Mouse (Mus musculus) small intestine, adult 2 months (tissue): ENCODE measurements around the gene Pold1. TPM values are rescaled to one million over a fixed set of nuclear protein-coding genes. Genes with fewer than 3 reads are reported as not detected.

Experiments
- H3K27ac ChIP-seq: fragments of 200-500 bp; 2 replicates; pipeline ENCODE4 v1.5.1; 2012; ENCODE audit warnings: low read depth, low read length, control low read depth, inconsistent platforms; ENCODE audit not compliant: insufficient read depth
- H3K27me3 ChIP-seq: fragments of 200-500 bp; 2 replicates; pipeline ENCODE4 v1.6.1; 2012; ENCODE audit warnings: mild to moderate bottlenecking, moderate library complexity, low read length, inconsistent platforms; ENCODE audit not compliant: control insufficient read depth, insufficient read depth
- H3K36me3 ChIP-seq: fragments of 200-500 bp; 2 replicates; pipeline ENCODE4 v1.6.1; 2012; ENCODE audit warnings: mild to moderate bottlenecking, low read length, control low read depth, inconsistent platforms; ENCODE audit not compliant: control insufficient read depth, insufficient read depth
- H3K4me1 ChIP-seq: fragments of 200-500 bp; 2 replicates; pipeline ENCODE4 v1.6.1; 2012; ENCODE audit warnings: low read length, inconsistent platforms, mixed read lengths; ENCODE audit not compliant: control insufficient read depth, insufficient read depth, insufficient read length
- H3K4me3 ChIP-seq: fragments of 200-500 bp; 2 replicates; pipeline ENCODE4 v1.5.1; 2012; ENCODE audit warnings: low read depth, mild to moderate bottlenecking, control low read depth, inconsistent platforms, low read length, moderate library complexity
- CTCF ChIP-seq: fragments of 200-500 bp; IDR thresholded peaks from 2 replicates; pipeline ENCODE4 v1.5.1; 2012; ENCODE audit warnings: low read depth, mild to moderate bottlenecking, control low read depth, inconsistent platforms, low read length, moderate library complexity, mixed read lengths; ENCODE audit not compliant: insufficient replicate concordance, insufficient read length; ENCODE audit errors: extremely low read depth
- POLR2A ChIP-seq: fragments of 200-500 bp; IDR thresholded peaks from 2 replicates; pipeline ENCODE4 v1.6.1; 2012; ENCODE audit warnings: low read depth, mild to moderate bottlenecking, control low read depth, inconsistent platforms, low read length, moderate library complexity
- WGBS: fragments of 180-500 bp; shearing (Covaris S2); methylation state at CpG from one replicate; pipeline ENCODE4 v1.1.7; 2018; 5-methylcytosine and 5-hydroxymethylcytosine counted together
- polyA plus RNA-seq: library from polyadenylated mRNA; depleted of rRNA; stranded (reverse); fragments of >200 nt; gene quantifications from 2 replicates; pipeline ENCODE4 v1.2.3, GENCODE M21; 2012

Pold1 gene
- polyA plus RNA-seq, 1 experiment, result 46.9 TPM

DNA sequence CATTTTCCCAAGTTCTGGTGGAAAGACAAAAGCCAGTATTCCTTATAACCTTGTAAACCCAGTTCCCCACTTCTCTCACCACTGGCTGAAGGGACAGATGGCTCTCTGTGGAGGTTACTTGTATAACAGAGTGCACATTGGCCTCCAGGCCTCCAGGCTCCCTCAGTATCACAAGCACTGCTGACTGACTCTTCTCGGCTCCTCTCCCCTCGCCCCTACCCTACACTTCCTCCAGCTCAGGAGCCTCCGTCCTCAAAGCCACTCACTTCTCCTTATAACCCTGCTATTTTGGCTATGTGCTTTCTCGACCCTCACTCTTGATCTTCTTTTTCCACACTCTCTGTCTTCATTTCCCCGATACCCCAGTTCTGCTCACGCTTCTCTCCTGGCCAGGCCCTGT lies 16.8 kb upstream of the Pold1 start:
- Histone ChIP-seq H3K27ac (no peak overlapping the region), H3K36me3 (no peaks in the 10 kb centered on the region), H3K27me3 (no peaks in the 10 kb centered on the region), H3K4me3 (no peak overlapping the region), H3K4me1 (no peaks in the 10 kb centered on the region)
- no peak for TF ChIP-seq CTCF
- no peak for TF ChIP-seq POLR2A
- 63% methylated on average over 6 of the region's 6 CpGs for WGBS

DNA sequence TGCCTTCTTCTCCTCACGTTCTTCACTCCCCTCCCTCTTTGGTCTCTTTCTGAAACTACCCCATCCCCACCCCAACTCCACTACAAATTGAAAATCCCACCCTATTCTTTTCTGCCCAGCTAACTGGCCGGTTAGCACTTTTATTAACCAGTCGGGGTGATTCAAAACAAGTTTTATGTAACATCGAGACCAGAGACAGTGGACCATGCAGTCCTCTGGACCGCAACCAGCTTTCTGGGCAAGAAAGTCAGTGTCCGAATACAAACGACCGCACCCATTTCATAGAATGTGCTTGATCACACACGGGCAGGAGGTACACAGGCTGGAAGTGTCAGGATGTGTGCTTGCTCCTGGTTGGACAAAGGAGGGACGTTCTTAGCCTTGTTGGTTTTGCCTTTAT lies 15.8 kb upstream of the Pold1 start:
- Histone ChIP-seq H3K27me3 (no peaks in the 10 kb centered on the region), H3K36me3 (no peaks in the 10 kb centered on the region), H3K4me3 (no peak overlapping the region), H3K4me1 (no peaks in the 10 kb centered on the region), H3K27ac (no peak overlapping the region)
- TF ChIP-seq CTCF (no peak), POLR2A (no peak)
- 79% methylated on average over 10 of the region's 10 CpGs for whole genome bisulfite sequencing

DNA sequence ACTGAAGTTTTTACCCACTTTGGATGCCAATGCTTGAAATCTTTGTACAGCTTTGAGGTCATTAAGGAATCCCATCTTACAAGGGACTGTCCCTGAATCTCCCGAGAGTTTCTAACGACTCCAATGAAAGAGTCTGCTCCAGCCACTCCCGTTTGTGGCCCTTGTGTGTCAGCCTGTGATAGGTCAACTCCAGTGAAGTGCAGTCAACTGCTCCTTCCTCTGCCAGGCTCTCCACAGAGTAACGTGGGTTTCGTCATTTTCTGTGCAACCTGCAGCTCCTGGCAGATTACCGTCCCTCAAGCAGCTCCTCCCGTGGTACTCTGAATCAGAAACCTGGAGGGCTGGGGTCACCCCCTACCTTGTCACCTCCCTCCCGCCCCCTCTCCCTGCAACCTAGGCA lies 14.6 kb upstream of the Pold1 start:
- no peak for TF ChIP-seq CTCF
- no peak for TF ChIP-seq POLR2A
- H3K4me1 ChIP-seq, result no peaks in the 10 kb centered on the region
- H3K4me3 ChIP-seq, result no peak overlapping the region
- no peaks in the 10 kb centered on the region for H3K27me3 ChIP-seq
- H3K36me3 ChIP-seq, result no peaks in the 10 kb centered on the region
- H3K27ac ChIP-seq, result no peak overlapping the region
- 27% methylated on average over 8 of the region's 8 CpGs for WGBS

DNA sequence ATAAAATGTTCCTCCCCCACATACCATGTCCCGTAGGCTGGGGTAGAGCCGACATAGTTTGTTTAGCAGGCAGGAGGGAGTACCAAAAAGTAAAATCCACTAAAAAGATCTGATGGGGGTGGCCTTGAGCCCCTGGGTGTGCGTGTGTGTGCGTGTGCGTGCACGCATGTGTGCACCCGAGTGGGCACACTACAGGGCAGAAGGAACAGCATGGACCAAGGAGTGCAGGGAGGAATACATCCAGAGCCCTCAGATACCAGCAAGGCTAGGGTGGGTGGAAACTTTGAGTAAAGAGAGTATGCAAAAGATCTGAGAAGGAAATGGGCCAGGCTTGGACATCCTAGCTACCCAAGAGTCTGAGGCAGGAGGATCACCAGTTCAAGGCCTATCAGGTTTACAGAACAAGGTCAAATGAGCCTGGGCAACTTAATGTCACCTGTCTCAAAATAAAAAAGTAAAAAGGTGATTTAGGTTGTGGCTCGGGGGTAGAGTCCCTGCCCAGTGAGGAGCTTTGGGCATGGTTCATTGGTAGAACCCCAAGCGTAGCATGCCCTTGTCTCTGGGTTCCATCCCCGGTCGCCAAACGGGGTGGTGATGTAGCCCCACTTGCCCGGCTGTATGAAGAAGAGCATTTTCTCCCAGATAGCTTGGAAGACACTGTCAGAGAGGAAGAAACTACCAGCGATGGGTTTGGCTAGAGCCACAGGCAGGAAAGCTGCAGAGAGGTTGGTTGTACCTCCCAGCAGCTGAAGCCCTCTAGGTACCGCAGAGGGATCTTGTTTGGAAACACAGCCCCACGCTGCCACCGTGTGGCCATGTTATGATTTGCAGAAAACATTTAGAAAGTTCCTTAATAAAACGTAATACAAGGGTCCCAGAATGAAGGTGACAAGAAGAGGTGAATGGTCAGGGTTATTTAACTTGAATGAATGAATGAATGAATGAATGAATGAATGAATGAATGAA lies 12.1 kb upstream of the Pold1 start:
- no peaks in the 10 kb centered on the region for H3K27me3 ChIP-seq
- TF ChIP-seq CTCF, result peak; percentile 77; the same call in 1 of the 2 replicates
- no peak for TF ChIP-seq POLR2A
- H3K36me3 ChIP-seq, result no peaks in the 10 kb centered on the region
- H3K4me1 ChIP-seq, result peaks cover 6% of the 10 kb centered on the region; the same call in 1 of the 2 replicates
- no peak overlapping the region for H3K27ac ChIP-seq
- H3K4me3 ChIP-seq, result no peak overlapping the region
- 55% methylated on average over 18 of the region's 18 CpGs for WGBS

DNA sequence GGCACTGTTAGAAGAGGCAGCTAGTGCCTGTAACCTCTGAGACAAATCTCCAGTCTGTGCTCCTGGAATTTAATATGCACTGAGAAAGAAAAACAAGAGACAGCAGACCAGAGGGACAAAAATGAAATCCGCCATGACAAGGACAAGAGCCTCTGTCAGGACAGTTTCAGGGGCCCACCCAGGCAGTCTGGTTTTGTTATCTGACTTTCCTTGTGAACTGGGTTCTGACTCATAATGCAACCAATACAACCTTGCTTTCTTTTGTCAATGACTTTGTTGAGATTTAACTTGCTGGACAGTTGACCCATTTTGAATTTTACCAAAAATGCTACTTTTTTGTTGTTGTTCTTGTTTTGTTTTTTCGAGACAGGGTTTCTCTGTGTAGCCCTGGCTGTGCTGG lies 9.0 kb upstream of the Pold1 start:
- H3K36me3 ChIP-seq, result no peaks in the 10 kb centered on the region
- no peak overlapping the region for H3K4me3 ChIP-seq
- peaks cover 12% of the 10 kb centered on the region; the same call in 1 of the 2 replicates for H3K4me1 ChIP-seq
- H3K27me3 ChIP-seq, result no peaks in the 10 kb centered on the region
- no peak overlapping the region for H3K27ac ChIP-seq
- 75% methylated on average over 2 of the region's 2 CpGs for WGBS
- TF ChIP-seq CTCF (no peak), POLR2A (no peak)

DNA sequence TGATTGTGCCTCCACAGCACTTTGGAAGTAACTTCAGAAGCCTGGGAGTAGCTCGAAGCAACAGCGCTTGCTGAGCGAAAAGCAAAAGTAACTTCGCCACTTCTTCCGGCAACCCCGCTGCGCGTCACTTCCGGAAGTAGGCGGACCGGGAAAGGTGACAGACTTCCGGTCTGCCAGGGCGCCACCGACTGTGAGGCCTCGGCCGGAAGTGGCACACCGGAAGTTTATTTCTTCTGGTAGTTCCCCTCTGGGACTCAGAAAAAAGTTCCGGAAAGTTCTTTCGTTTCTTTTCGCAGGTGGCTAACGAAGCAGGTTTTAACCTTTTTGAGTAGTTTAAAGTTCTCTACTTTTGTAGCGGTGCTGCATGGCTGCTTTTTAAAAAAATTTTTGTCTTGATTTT lies 5.2 kb upstream of the Pold1 start, which contains the start of gene Nr1h2:
Gene Nr1h2, minus strand, starts transcription at position 126 of the 400 bp plus-strand sequence.
- Histone ChIP-seq H3K27ac (peak within 1 kb of the TSS; percentile 100), H3K4me3 (peak within 1 kb of the TSS; percentile 99), H3K36me3 (peaks cover 34% of the 10 kb centered on the region), H3K4me1 (peaks cover 12% of the 10 kb centered on the region; the same call in 1 of the 2 replicates), H3K27me3 (no peaks in the 10 kb centered on the region)
- under 1% methylated on average over 22 of the region's 22 CpGs for WGBS
- peak; percentile 61 for TF ChIP-seq POLR2A
- TF ChIP-seq CTCF, result peak; percentile 8; the same call in 1 of the 2 replicates

DNA sequence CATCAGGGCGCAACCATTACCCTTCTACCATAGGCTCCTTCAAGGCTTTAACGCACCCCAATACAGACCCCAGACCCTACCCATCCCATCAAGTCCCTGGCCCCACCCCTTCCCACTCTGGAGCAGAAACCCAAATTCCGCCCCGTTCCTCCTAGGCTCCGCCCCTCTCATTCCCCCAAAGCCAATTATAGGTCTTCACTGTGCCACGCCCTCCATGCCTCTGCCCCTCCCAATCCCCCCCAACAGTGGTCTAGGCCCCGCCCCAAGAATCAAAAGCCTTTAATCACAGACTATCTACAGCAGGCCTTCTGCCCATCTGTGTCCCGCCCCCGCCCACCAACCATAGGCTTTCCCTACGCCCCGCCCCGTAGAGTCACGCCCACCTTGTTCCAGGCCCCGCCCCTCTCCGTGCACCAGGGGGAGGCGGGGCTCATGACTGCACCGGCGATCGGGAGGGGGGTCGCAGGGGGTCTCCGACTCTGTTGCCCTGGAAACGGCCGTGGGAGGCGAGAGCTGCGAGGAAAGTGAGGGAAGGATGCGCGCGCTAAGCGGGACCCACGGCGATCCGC lies 4.6 kb upstream of the Pold1 start:
- WGBS, result 2% methylated on average over 32 of the region's 32 CpGs

More for the DNA sequence above, 4.6 kb upstream of the Pold1 start:
- Histone ChIP-seq H3K36me3 (peaks cover 34% of the 10 kb centered on the region), H3K4me3 (peak overlapping the region; percentile 99), H3K27me3 (no peaks in the 10 kb centered on the region), H3K27ac (peak overlapping the region; percentile 100), H3K4me1 (peaks cover 12% of the 10 kb centered on the region; the same call in 1 of the 2 replicates)
- TF ChIP-seq CTCF (no peak), POLR2A (no peak)
